Mouse (Mus musculus) testis, postnatal 10 days (tissue): Measurements from ENCODE around the gene Plscr4.

ENCODE experiments used
- DNase-seq: peaks from one replicate; pipeline ENCODE4 v3.0.0; 2021; ENCODE audit warnings: low spot score

Gene Plscr4

DNA sequence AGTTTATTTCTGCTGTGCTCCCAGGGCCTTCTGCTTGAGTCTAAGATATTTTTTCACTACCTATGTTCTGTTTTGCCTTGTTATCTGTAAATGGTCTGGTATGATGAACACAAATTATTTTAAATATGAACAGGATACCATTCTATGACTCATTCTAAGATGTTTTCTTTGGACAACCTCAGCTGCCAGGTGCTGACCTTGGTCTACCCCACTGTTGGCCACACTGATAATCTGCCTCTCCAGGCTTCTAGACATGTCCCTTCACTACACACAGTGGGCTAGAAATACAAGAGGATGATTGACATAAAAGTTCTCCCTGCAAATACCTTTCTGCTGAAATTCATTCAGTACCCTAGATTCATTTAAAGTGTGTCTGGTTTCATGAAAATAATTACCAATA is 54.5 kb downstream of the Plscr4 start:
- no peak for DNase-seq

GRCm38 (mm10) chr9:92517036-92517435 is 59.9 kb downstream of the Plscr4 start:
- DNase-seq: peak; percentile 40

DNA sequence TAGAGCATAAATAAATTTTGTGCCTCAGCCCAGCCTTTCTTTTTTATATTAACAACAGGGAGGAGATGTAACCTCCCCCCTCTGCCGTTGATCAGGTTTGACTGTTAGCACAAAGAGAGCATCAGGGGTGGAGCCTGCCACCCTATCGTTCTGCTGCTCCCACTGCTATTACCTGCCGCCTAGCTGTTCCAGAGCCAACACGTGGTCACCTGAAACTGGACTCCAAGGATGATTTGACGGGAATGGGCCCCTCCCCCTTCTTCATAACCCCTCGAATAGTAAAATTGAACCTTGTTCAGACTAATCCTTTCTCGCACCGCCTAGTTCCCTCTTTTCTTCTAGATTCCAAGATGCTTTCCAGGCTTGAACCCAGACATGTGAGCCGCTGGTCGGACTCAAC is 63.6 kb downstream of the Plscr4 start:
- DNase-seq: no peak

- DNase-seq: no peak
Measured at GRCm38 (mm10) chr9:92524506-92524905, 67.3 kb downstream of the Plscr4 start.

DNA sequence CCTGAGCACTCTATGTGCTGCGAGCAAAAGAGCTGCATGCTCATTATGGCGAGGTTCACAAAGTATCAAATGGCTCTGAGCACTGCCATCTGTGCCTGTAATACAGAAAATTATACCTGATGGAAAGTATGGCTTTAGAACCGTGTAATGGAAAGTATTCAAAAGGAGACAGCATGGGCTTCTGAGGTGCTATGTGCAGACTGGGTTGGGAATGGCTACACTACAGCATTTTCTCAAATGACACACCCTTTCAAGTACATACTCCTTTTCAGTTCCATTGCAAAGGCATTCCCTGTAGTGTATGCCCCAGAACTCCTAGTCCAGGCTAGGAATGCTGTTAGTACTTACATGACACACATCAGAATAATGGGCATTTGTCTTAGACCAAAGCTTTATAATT is 72.9 kb downstream of the Plscr4 start:
- DNase-seq: no peak

DNA sequence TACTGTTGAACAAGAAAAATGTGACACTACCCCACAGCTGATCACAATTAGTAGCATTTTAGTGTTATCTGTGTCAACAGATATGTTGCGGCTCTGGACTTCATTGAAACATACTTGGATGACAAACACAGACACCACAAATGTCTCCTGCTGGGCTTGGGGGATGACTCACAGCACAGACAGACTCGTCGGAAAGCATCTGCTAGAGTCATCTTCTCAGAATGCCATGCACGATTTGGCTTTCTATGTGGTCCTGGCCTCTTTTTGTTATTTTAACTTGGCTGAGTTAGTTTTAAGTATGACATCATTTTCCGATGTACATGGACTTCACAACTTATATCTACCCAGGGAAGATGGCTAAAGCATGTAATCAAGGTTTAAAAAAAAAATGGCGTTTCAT is 80.6 kb downstream of the Plscr4 start:
- no peak for DNase-seq

DNA sequence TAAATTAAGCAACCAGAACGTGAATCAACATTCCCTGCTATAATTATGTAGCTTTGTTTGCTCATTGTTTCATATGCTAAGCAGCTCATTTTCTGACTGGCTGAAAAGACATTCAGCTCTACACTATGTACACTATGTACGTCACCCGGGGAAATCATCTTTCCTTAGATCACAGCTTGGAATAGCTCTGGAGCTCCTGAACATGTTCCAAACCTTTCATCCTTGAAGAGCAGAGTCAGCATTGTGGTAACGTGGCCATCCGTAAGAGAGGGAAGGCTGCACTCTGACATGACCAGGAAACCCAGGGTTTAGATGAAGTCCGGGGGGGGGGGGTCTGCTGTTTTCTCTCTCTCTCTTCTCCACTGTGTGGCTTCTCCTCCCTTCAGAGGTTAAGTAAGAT is 81.0 kb downstream of the Plscr4 start:
- DNase-seq: no peak
